Mouse (Mus musculus) forebrain, embryonic 13.5 days (tissue): ENCODE data around the gene Nup205. TPM values are rescaled to one million over a fixed set of nuclear protein-coding genes. Genes with fewer than 3 reads are reported as not detected.

Experiments used
- polyA plus RNA-seq: library from polyadenylated mRNA; unstranded; fragments of >200 nt; fragmentation: Nextera tagmentation; extraction: Ambion mirVana; gene quantifications from 2 replicates; pipeline ENCODE4 v1.2.1, GENCODE M21; 2015

Gene Nup205
- polyA plus RNA-seq, 1 experiment from 2014 or later, result 34.0 TPM

Other genes with a start within 250 kb of the Nup205 start
- gene Slc23a4, start 189.0 kb upstream of the Nup205 start, polyA plus RNA-seq, result 0.39 and 0.74 TPM in 2 replicates
- gene Cnot4, start 43.7 kb upstream of the Nup205 start, polyA plus RNA-seq, result 35.0 and 35.1 TPM in 2 replicates
- 0.50 and 0.94 TPM in 2 replicates for gene Slc13a4, start 130.7 kb downstream of the Nup205 start, polyA plus RNA-seq
- not detected in 2 replicates for gene Fam180a, start 148.7 kb downstream of the Nup205 start, polyA plus RNA-seq